Mouse (Mus musculus): Measurements from ENCODE around the gene Cyp2d34. TPM values are rescaled to one million over a fixed set of nuclear protein-coding genes. Genes with fewer than 3 reads are reported as not detected.
A peak's percentile ranks its signal among the peaks of the same experiment; 100 is the strongest.

Cyp2d34 gene
- total RNA-seq (2015): not detected in 2 replicates
- total RNA-seq (2017): not detected in 2 replicates

- no peak for ATAC-seq (replicated peaks; ENCODE audit: poor library complexity)
Measured at GRCm38 (mm10) chr15:82620531-82621202, at the start of gene Cyp2d34. Cyp2d34 (minus strand) TSS chr15:82620946.

GRCm38 (mm10) chr15:82656346-82656745, 35.6 kb upstream of the Cyp2d34 start:
- ATAC-seq (replicated peaks; ENCODE audit: poor library complexity): no peak

- no peak for ATAC-seq (replicated peaks; ENCODE audit: poor library complexity)
Measured at GRCm38 (mm10) chr15:82644371-82644770, 23.6 kb upstream of the Cyp2d34 start.

GRCm38 (mm10) chr15:82643771-82644170, 23.0 kb upstream of the Cyp2d34 start:
- ATAC-seq (replicated peaks; ENCODE audit: poor library complexity): no peak

GRCm38 (mm10) chr15:82642771-82643170, 22.0 kb upstream of the Cyp2d34 start:
- ATAC-seq (replicated peaks; ENCODE audit: poor library complexity): no peak

GRCm38 (mm10) chr15:82641921-82642320, 21.2 kb upstream of the Cyp2d34 start:
- ATAC-seq (replicated peaks; ENCODE audit: poor library complexity): no peak

- ATAC-seq (replicated peaks; ENCODE audit: poor library complexity): no peak
Measured at GRCm38 (mm10) chr15:82641390-82641789, 20.6 kb upstream of the Cyp2d34 start.

GRCm38 (mm10) chr15:82640201-82640600, 19.5 kb upstream of the Cyp2d34 start:
- ATAC-seq (replicated peaks; ENCODE audit: poor library complexity): no peak

- peak; percentile 64 for ATAC-seq (replicated peaks; ENCODE audit: poor library complexity)
Measured at GRCm38 (mm10) chr15:82637130-82638075, 16.7 kb upstream of the Cyp2d34 start.

- no peak for ATAC-seq (replicated peaks; ENCODE audit: poor library complexity)
Measured at GRCm38 (mm10) chr15:82634976-82635375, 14.2 kb upstream of the Cyp2d34 start.

GRCm38 (mm10) chr15:82621993-82622392, 1.2 kb upstream of the Cyp2d34 start:
- ATAC-seq (replicated peaks; ENCODE audit: poor library complexity): no peak

- no peak for ATAC-seq (replicated peaks; ENCODE audit: poor library complexity)
Measured at GRCm38 (mm10) chr15:82618362-82619020, 2.3 kb downstream of the Cyp2d34 start.

GRCm38 (mm10) chr15:82582621-82583020, 38.1 kb downstream of the Cyp2d34 start:
- no peak for ATAC-seq (replicated peaks; ENCODE audit: poor library complexity)

GRCm38 (mm10) chr15:82579071-82579470, 41.7 kb downstream of the Cyp2d34 start:
- no peak for ATAC-seq (replicated peaks; ENCODE audit: poor library complexity)

- no peak for ATAC-seq (replicated peaks; ENCODE audit: poor library complexity)
Measured at GRCm38 (mm10) chr15:82572856-82573255, 47.9 kb downstream of the Cyp2d34 start.

Other genes with a start within 250 kb of the Cyp2d34 start
- gene Cyp2d22, start 240.7 kb downstream of the Cyp2d34 start, total RNA-seq (2015): 1.7 TPM in 1 of 2 replicates, not detected in the other
- gene Cyp2d22, start 240.7 kb downstream of the Cyp2d34 start, total RNA-seq (2017): 0.03 TPM in 1 of 2 replicates, not detected in the other
- gene Cyp2d11, start 226.9 kb downstream of the Cyp2d34 start, total RNA-seq (2015): not detected in 2 replicates
- not detected in 2 replicates for gene Cyp2d11, start 226.9 kb downstream of the Cyp2d34 start, total RNA-seq (2017)
- gene Cyp2d10, start 213.8 kb downstream of the Cyp2d34 start, total RNA-seq (2015): not detected in 2 replicates
- gene Cyp2d10, start 213.8 kb downstream of the Cyp2d34 start, total RNA-seq (2017): not detected in 2 replicates
- gene Cyp2d9, start 187.5 kb downstream of the Cyp2d34 start, total RNA-seq (2015): not detected in 2 replicates
- not detected in 2 replicates for gene Cyp2d9, start 187.5 kb downstream of the Cyp2d34 start, total RNA-seq (2017)
- gene Cyp2d12, start 65.9 kb downstream of the Cyp2d34 start, total RNA-seq (2015): not detected in 2 replicates
- not detected in 2 replicates for gene Cyp2d12, start 65.9 kb downstream of the Cyp2d34 start, total RNA-seq (2017)
- not detected in 2 replicates for gene Cyp2d40, start 143.2 kb upstream of the Cyp2d34 start, total RNA-seq (2015)
- gene Cyp2d40, start 143.2 kb upstream of the Cyp2d34 start, total RNA-seq (2017): not detected in 2 replicates
- gene Cyp2d26, start 173.3 kb upstream of the Cyp2d34 start, total RNA-seq (2015): not detected in 2 replicates
- gene Cyp2d26, start 173.3 kb upstream of the Cyp2d34 start, total RNA-seq (2017): not detected in 2 replicates